Mouse (Mus musculus) left cerebral cortex, adult 8-10 months (tissue): ENCODE data around the gene Mtus2. TPM values are rescaled to one million over a fixed set of nuclear protein-coding genes. Genes with fewer than 3 reads are reported as not detected.
"Not testable (repeated sequence)": the region's sequence is repeated elsewhere in the genome, so short reads cannot be mapped to it uniquely, and the experiment has no call there.

Experiments
- DNase-seq, 2 experiments: peaks; one replicate each; pipeline ENCODE4 v3.0.0; 2022; ENCODE audit warnings: low spot score in 2 of 2
- total RNA-seq, 4 experiments: library from RNA; stranded (reverse); gene quantifications; 2 replicates each; pipeline ENCODE4 v1.2.4; 2022

The Mtus2 gene
- total RNA-seq, 4 experiments from 2014 or later = 36.6 to 43.1 (median 39.3) TPM

GRCm38 (mm10) chr5:148272771-148273170 lies 315.7 kb downstream of the Mtus2 start:
- DNase-seq = no peak

GRCm38 (mm10) chr5:148278233-148278632 lies 321.1 kb downstream of the Mtus2 start:
- no peak for DNase-seq

DNA sequence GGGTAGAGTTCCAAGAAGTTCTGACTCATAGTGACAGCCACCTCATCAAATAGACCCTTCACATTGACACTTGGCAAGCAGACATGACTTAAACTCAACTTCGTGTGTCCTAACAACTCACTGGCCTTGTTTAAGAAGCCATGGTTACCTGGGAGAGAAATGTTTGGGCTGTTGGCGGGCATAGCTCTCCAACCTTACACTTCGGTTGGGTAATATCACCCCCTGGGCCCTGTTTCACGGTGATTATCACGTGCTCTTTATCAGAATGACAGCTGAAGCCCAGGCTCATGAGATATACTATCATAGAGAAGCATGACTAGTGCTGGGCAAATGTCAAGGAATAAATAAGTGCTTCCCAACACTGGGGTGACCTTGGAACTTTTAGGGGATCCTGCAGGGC lies 323.2 kb downstream of the Mtus2 start:
- DNase-seq = no peak

- no peak for DNase-seq
These were observed 325.0 kb downstream of the Mtus2 start for GRCm38 (mm10) chr5:148282093-148282492.

DNA sequence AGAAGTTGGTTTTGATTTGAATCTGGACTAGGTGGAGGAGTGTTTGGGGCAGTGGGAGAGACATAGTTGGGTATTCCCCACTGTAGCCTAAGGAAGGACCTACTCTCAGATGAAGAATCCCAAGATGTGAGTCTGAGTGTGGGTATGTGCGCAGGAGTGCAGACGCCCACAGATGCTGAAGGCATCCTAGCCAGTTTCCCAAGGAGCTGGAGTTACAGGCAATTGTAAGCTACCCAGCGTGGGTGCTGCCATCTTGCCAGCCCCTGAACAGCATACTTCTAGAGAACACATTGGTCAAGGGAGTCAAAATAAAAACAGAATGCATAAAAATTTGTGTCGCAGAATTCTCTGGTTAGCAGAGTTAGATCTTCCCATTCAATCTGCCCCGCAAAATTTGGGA lies 325.5 kb downstream of the Mtus2 start:
- DNase-seq = peak in 1 of 2 experiments; percentile 61

DNA sequence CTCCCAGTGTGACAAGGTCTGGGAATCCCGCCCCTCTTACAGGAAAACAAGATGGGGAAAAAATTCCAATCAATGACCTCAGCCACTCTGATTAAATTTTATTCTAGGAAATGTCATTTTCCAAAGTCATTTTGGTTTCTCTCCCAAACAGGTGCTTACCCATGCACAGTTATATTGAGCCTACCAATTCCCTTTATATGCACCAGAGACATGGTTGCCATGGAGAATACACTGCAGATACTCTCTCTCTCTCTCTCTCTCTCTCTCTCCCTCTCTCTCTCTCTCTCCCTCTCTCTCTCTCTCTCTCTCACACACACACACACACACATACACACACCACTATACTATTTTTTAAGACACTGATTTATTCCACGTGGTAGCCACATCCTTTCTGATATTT lies 326.1 kb downstream of the Mtus2 start:
- no peak for DNase-seq

DNA sequence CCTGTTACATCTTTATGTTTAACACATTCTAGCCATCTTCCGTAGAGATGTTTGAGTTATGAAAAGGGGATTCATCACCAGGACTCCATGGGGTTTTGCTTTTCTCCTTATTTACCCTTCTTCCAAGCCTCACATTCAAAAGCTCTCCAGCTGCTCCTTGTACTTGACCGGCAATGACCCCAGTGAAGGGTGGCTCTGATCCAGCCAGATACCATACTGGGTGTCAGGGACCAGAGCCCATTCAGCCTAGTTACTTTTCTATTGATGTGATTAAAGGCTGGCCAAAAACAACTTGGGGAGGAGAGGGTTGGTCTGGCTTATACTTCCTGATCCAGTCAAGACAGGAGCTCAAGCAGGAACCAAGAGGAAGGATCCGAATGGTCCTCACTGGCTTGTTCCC lies 326.5 kb downstream of the Mtus2 start:
- DNase-seq = no peak

- no peak for DNase-seq
These were observed 330.4 kb downstream of the Mtus2 start for GRCm38 (mm10) chr5:148287529-148287928.

DNA sequence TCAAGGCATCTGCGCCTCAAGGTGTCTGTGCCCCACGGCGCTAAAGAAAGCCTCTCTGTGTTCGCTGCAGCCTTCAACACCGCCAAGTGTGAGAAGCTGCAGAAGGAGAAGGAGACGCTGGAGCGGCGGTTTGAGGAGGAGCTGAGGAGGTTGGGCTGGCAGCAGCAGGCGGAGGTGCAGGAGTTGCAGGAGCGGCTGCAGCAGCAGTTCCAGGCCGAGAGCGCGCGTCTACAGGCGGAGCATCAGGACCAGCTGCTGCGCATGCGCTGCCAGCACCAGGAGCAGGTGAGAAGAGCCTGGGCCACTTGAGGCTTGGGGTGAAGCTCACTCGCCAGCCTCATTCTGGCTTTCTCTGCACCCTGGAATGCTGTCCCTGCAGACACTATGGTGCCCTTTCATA lies 331.7 kb downstream of the Mtus2 start:
- no peak for DNase-seq

GRCm38 (mm10) chr5:148289951-148290350 lies 332.8 kb downstream of the Mtus2 start:
- DNase-seq = no peak

DNA sequence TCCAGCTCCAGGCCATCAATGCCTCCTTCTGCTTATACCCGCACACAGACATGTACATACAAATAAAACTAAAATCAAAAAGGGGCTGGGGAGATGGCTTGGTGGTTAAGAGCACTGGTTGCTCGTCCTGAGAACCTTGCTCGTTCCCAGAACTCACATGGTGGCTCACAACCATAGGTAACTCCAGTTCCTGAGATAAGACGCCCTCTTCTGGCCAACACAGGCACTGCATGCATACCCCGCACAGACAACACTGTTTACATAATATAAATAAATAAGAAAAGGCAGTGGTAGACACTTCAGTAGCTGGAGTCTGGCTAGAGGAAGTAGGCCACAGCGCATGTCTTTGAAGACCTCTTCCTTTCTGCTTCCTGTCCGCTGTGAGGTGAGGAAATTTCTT lies 335.7 kb downstream of the Mtus2 start:
- no peak for DNase-seq

DNA sequence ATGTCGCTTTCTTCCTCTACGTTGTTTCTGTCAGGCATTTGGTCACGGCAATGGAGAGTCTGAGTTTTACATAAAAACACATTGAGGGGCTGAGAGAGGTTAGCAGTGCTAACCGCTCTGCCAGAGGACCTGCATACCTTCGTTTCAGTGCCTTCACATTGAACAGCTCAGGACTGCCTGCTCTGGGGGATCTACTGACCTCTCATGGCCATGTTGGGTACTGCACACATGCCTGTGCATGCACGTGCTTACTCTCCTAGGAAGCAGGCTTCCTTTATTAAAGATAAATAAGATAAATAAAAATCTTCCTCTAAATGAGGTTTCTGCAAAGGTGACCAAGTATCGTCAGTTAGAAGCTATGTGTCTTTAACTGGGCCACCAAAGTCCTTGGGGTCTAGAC lies 336.2 kb downstream of the Mtus2 start:
- DNase-seq = no peak

DNA sequence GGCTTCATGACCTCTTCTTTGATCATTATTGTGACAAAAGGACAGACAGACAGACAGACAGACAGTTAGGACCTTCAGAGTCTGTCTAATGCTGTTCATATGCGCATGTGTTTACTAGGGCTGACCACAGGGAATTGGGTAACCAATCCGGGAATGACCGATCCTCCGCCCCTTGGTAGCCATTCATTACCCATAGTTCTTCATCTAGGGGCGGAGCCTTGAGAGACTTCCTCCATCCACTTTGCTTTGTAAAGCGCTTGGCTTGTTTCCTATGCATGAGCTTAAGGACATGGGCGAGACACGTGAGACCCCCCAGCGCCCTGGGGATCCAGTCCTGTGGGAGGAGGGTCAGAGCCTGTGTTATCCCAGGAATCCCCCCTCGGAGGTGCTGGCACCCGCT lies 345.8 kb downstream of the Mtus2 start:
- no peak for DNase-seq

- DNase-seq = no peak
These were observed 347.0 kb downstream of the Mtus2 start for GRCm38 (mm10) chr5:148304112-148304511.

GRCm38 (mm10) chr5:148310790-148311189 lies 353.7 kb downstream of the Mtus2 start:
- no peak for DNase-seq

DNA sequence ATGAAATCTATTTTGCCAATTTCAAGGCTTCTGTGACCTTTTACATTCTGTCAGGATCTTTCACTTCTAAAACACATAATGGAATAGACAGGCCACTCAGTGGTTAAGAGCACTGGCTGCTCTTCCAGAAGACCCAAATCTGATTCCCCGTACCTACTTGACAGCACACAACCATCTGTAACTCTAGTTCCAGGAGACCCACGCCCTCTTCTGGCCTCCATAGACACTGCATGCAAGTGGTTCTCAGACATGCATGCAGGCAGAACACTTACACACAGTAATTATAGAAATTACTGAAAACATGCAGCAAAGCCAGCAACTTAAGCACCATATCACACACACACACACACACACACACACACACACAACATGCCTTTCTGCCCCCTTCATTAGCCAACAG lies 355.3 kb downstream of the Mtus2 start:
- no peak for DNase-seq

GRCm38 (mm10) chr5:148314931-148315330 lies 357.8 kb downstream of the Mtus2 start:
- no peak for DNase-seq

DNA sequence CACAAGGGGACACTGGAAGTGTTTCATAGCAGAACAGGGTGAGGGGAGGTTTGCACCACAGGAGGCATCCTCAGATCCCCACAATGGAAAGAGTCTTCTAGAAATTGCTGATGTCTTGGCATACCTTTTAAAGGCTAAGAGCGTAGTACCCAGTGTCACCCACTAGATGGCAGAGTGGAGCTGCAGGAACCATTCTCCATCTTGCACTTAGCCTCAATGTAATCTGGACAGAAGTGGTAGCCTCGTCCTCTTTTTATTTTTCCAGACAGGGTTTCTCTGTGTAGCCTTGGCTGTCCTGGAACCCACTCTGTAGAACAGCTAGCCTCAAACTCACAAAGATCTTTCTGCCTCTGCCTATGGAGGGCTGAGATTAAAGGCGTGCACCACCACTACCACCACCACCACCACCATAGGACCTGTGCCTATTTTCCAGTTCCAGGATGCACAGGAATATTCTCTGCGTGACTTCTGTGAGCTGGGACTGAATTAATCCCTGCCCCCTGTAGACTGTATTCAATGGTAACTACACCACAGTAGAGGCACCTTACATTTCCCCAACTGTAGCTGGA lies 368.3 kb downstream of the Mtus2 start:
- DNase-seq = no peak

DNA sequence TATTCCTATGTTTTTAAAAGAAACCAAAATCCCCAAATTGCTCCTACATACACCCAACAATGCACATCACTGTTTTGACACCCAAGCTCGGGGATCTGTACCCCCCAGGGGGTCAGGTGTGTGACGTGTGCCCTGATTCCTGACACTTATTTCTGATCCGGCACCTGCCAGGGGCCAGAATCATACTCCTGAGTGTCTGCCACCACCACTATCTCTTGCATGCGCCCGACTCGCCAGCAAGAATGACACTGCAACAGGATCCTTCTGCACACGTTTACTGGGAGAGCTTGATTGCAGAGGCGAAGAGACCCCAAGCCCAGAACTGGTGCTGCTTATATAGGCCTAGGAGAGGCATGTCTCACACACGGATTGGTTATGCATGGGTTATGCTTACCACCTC lies 369.2 kb downstream of the Mtus2 start:
- not testable (repeated sequence) for DNase-seq

GRCm38 (mm10) chr5:148328982-148329381 lies 371.9 kb downstream of the Mtus2 start:
- no peak for DNase-seq

DNA sequence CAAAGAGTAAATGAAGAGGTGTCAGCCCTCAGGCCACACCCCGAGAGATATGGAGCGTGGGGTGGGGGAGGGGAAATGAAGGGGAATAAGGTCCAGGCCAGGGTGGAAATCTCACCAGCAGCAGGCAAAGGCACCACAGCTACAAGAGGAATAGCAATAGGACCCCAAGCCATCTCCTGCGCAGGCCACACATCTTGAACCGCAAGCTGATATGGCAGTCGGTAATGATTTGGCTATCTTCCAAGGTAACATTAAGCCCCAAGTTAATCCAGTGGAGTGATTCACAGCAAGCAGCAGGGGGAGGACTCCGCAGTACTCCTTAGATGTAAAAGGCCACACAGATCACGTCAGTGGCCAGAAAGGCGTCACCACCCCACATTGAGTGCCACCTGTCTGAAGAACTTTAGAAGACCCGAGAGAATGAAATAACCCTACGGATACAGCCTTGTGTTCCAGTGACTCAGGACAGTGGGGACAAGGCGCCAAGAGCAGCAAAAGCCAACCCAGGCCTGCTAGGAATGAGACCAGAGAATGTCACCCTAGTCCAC lies 374.2 kb downstream of the Mtus2 start:
- no peak for DNase-seq

GRCm38 (mm10) chr5:148331926-148332621 lies 375.0 kb downstream of the Mtus2 start:
- DNase-seq = no peak

GRCm38 (mm10) chr5:148332622-148332974 lies 375.5 kb downstream of the Mtus2 start:
- DNase-seq = peak; percentile 32 to 39
